In the genomic region with DNA sequence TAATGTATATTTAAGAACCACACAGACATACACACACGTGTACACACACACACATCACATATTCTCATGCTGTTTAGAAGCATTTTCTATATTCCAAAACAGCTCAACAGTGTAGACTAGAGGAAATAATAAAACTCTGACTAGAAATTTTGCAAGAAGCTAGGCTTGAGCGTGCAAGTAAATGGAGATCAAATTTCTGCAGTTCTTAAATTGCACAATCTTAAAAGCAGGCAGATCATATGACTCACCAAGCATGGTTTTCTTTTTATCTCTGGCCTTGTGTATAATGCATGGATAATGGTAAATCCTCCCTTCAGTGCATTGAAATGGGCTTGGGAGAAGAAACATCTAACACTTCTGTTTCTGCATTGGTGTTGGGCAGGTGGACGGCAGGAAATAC, we compare ENCODE assay signal across 29 mouse cellular contexts.
A peak's percentile ranks its signal among the peaks of the same experiment; 100 is the strongest.
DNase-seq lines count a peak whose midpoint lies in the region; ATAC-seq and TF ChIP-seq lines count a peak whose summit lies in the region.
"Had no signal": no experiment of that assay in that cellular context is flagged by ENCODE, and none has a peak within 500 bp of the region (broad histone marks: within the 10 kb centered on the region; RNA-seq: fewer than 3 reads in every experiment).

No protein-coding gene starts in this region.

- no peak for ATAC-seq in lung, embryonic 14.5 days (ENCODE audit: insufficient read depth)
- ATAC-seq: activated CD4-positive, CD25-positive, alpha-beta regulatory T cell, adult 4 months; CD4-positive, CD25-positive, alpha-beta regulatory T cell, adult 4 months; forebrain, embryonic 14.5 days; forebrain, postnatal 0 days; hindbrain, embryonic 16.5 days had no signal

- H3ac ChIP-seq in myocyte (ENCODE audit: control insufficient read depth, insufficient read length): no peak overlapping the region

- no peaks in the 10 kb centered on the region for H3K27me3 ChIP-seq in lung, embryonic 14.5 days (ENCODE audit: insufficient read depth, low read length)
- H3K27me3 ChIP-seq in myocyte (ENCODE audit: control insufficient read depth, insufficient read depth, insufficient read length): no peaks in the 10 kb centered on the region
- H3K27me3 ChIP-seq: embryonic facial prominence, embryonic 15.5 days; heart, embryonic 12.5 days; heart, embryonic 15.5 days; hindbrain, embryonic 13.5 days had no signal

- peak; percentile 5 for DNase-seq in lung, embryonic 14.5 days
- no peak for DNase-seq in lung, postnatal 14 days
- DNase-seq in 3T3-L1 (ENCODE audit: low read depth, low spot score) (peak; percentile 7), 416B (ENCODE audit: low read depth) (peak; percentile 24)
- DNase-seq in yolk sac, embryonic 10.5 days (ENCODE audit: low spot score): no peak
- DNase-seq: adrenal gland, adult 8-10 months; adrenal gland, postnatal 25 days; B cell, adult 2 months; cerebellum, adult 11-12 months; cerebellum, adult 8-10 months; cerebellum, postnatal 10 days; cerebellum, postnatal 36 days; embryo, embryonic 11 days; forebrain, postnatal 0 days; gastrocnemius, adult 2 months; gastrocnemius, postnatal 14 days; heart, adult 11 months; heart, postnatal 10 days; heart, postnatal 36 days had no signal

- TF ChIP-seq POLR2A in myocyte (IDR thresholded peaks at IDR 0.05; ENCODE audit: insufficient read length, low read depth): no peak

- no peak overlapping the region for H3K4me2 ChIP-seq in lung, embryonic 14.5 days
- H3K4me2 ChIP-seq in myocyte (ENCODE audit: low read depth): no peak overlapping the region
- H3K4me2 ChIP-seq: embryonic facial prominence, embryonic 15.5 days; heart, embryonic 12.5 days; heart, embryonic 15.5 days; hindbrain, embryonic 13.5 days had no signal

- H3K9me3 ChIP-seq in lung, embryonic 14.5 days (ENCODE audit: low read depth, low read length): no peaks in the 10 kb centered on the region
- H3K9me3 ChIP-seq: embryonic facial prominence, embryonic 15.5 days; heart, embryonic 12.5 days; heart, embryonic 15.5 days; hindbrain, embryonic 10.5 days; hindbrain, embryonic 13.5 days had no signal

- WGBS in lung, embryonic 14.5 days: 77% methylated on average over 3 of the region's 3 CpGs

- H3K36me3 ChIP-seq in lung, embryonic 14.5 days (ENCODE audit: insufficient read depth): no peaks in the 10 kb centered on the region
- H3K36me3 ChIP-seq in myocyte (ENCODE audit: control insufficient read depth, insufficient read depth): no peaks in the 10 kb centered on the region
- H3K36me3 ChIP-seq: embryonic facial prominence, embryonic 15.5 days; heart, embryonic 12.5 days; heart, embryonic 15.5 days; hindbrain, embryonic 10.5 days; hindbrain, embryonic 13.5 days had no signal

- H3K4me3 ChIP-seq in lung, embryonic 14.5 days (ENCODE audit: low read depth, low read length): no peak overlapping the region
- H3K4me3 ChIP-seq in myocyte: no peak overlapping the region
- H3K4me3 ChIP-seq: embryonic facial prominence, embryonic 15.5 days; gastrocnemius, adult 2 months; heart, embryonic 12.5 days; heart, embryonic 15.5 days; hindbrain, embryonic 10.5 days; hindbrain, embryonic 13.5 days had no signal

- TF ChIP-seq CTCF in lung, embryonic 14.5 days (IDR thresholded peaks at IDR 0.05; ENCODE audit: low read depth): no peak

- H3K9ac ChIP-seq in lung, embryonic 14.5 days: no peak overlapping the region
- H3K9ac ChIP-seq: embryonic facial prominence, embryonic 15.5 days; forebrain, postnatal 0 days; heart, embryonic 12.5 days; heart, embryonic 15.5 days; hindbrain, embryonic 13.5 days had no signal

- H3K79me2 ChIP-seq in myocyte (ENCODE audit: control insufficient read depth, insufficient read depth): no peaks in the 10 kb centered on the region

- no peaks in the 10 kb centered on the region for H3K4me1 ChIP-seq in lung, embryonic 14.5 days (ENCODE audit: insufficient read depth)
- H3K4me1 ChIP-seq: embryonic facial prominence, embryonic 15.5 days; heart, embryonic 12.5 days; heart, embryonic 15.5 days; hindbrain, embryonic 10.5 days; hindbrain, embryonic 13.5 days had no signal

- no peak overlapping the region for H3K27ac ChIP-seq in lung, embryonic 14.5 days (ENCODE audit: low read depth)
- H3K27ac ChIP-seq: embryonic facial prominence, embryonic 15.5 days; gastrocnemius, adult 2 months; heart, embryonic 15.5 days; hindbrain, embryonic 10.5 days; hindbrain, embryonic 13.5 days had no signal

TF ChIP-seq in myocyte, 11 proteins besides CTCF, POLR2A, EP300 and RAD21:
- TF ChIP-seq USF1 (IDR thresholded peaks at IDR 0.05; ENCODE audit: low read depth) (peak; percentile 8), TCF3 (IDR thresholded peaks at IDR 0.05; ENCODE audit: insufficient read length, low read depth) (no peak), CEBPB (IDR thresholded peaks at IDR 0.05; ENCODE audit: insufficient read depth, poor library complexity, severe bottlenecking) (peak; percentile 89)

Comparison
In these comparisons a context has a peak if more than half of its experiments do, and no peak if none do; other contexts are left out.
1. DNase-seq: peak in lung, embryonic 14.5 days (single experiment), 3T3-L1 (single experiment) and 416B (single experiment); none in lung, postnatal 14 days (single experiment) and yolk sac, embryonic 10.5 days (single experiment).